Comparison of ENCODE assay signal across 22 mouse cellular contexts in the genomic region with DNA sequence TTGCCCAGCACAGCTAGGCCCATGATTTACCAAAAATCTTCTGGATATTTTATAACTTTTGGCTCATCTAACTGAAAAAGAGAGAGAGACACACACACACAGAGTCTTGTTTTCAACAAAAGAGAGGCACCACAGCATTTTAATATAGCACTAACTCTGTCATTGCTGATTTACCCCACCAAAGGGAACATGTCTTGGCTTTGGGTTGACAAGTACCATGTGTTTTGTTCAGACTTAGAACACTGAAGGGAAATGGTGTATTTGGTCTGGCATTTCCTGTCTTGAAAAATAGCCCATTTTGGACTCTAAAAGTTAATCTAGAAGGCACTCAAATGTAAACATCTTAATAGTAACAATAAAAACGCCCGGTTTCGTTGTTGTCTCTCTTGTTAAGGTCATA.
DNase-seq lines count a peak whose midpoint lies in the region; ATAC-seq and TF ChIP-seq lines count a peak whose summit lies in the region.
"Had no signal": no experiment of that assay in that cellular context is flagged by ENCODE, and none has a peak within 500 bp of the region (broad histone marks: within the 10 kb centered on the region; RNA-seq: fewer than 3 reads in every experiment).

No protein-coding gene starts in this region.

- no peak overlapping the region for H3K4me2 ChIP-seq in heart, postnatal 0 days (ENCODE audit: low read depth, low read length)
- H3K4me2 ChIP-seq: embryonic facial prominence, embryonic 12.5 days; heart, embryonic 13.5 days; hindbrain, embryonic 12.5 days had no signal

- no peak for TF ChIP-seq CTCF in heart, postnatal 0 days (IDR thresholded peaks at IDR 0.05; ENCODE audit: low read depth)

- no peaks in the 10 kb centered on the region for H3K27me3 ChIP-seq in heart, postnatal 0 days (ENCODE audit: control insufficient read depth, insufficient read depth, low read length)
- no peaks in the 10 kb centered on the region for H3K27me3 ChIP-seq in heart, embryonic 10.5 days (ENCODE audit: insufficient read depth, poor library complexity, severe bottlenecking)
- H3K27me3 ChIP-seq: embryonic facial prominence, embryonic 12.5 days; heart, embryonic 13.5 days; hindbrain, embryonic 12.5 days had no signal

- no peaks in the 10 kb centered on the region for H3K36me3 ChIP-seq in heart, postnatal 0 days (replicated peaks; ENCODE audit: control insufficient read depth, insufficient read depth, low read length)
- H3K36me3 ChIP-seq in heart, embryonic 10.5 days: no peaks in the 10 kb centered on the region
- H3K36me3 ChIP-seq: embryonic facial prominence, embryonic 12.5 days; G1E; heart, embryonic 13.5 days; hindbrain, embryonic 12.5 days had no signal

- intact Hi-C loops in heart, postnatal 25 days (cut with DNase I): no loop called here

- no peak overlapping the region for H3K9ac ChIP-seq in heart, postnatal 0 days (replicated peaks; ENCODE audit: low read depth, low read length)
- H3K9ac ChIP-seq: embryonic facial prominence, embryonic 12.5 days; heart, embryonic 13.5 days; hindbrain, embryonic 12.5 days had no signal

- 49% methylated on average over 3 of the region's 3 CpGs for WGBS in heart, postnatal 0 days
- WGBS in heart, embryonic 10.5 days: 75% methylated on average over 3 of the region's 3 CpGs

- no peaks in the 10 kb centered on the region for H3K4me1 ChIP-seq in heart, postnatal 0 days (ENCODE audit: control insufficient read depth, insufficient read depth)
- no peaks in the 10 kb centered on the region for H3K4me1 ChIP-seq in heart, embryonic 10.5 days
- H3K4me1 ChIP-seq: embryonic facial prominence, embryonic 12.5 days; heart, embryonic 13.5 days; hindbrain, embryonic 12.5 days had no signal

- no peak for TF ChIP-seq EP300 in heart, postnatal 0 days (IDR thresholded peaks at IDR 0.05; ENCODE audit: low read depth)

- DNase-seq in heart, adult 18-20 months: peak; percentile 10 to 25
- no peak for DNase-seq in heart, postnatal 25 days (ENCODE audit: low spot score)
- DNase-seq in heart, postnatal 0 days (ENCODE audit: low spot score): peak; percentile 25
- DNase-seq in heart, embryonic 10.5 days (ENCODE audit: low spot score): no peak
- peak; percentile 7 for DNase-seq in kidney, adult 9 months
- DNase-seq in kidney, postnatal 25 days: no peak
- peak; percentile 20 for DNase-seq in kidney, postnatal 10 days
- DNase-seq in layer of hippocampus, adult 9-10 months (ENCODE audit: low spot score): no peak
- DNase-seq: adrenal gland, postnatal 10 days; B cell, adult 2 months; cerebellum, adult 11 months; cerebellum, adult 8-10 months; cerebellum, postnatal 25 days; gastrocnemius, postnatal 10 days; heart, postnatal 36 days had no signal

- 0 out of 2 replicates have a peak, but pooled peaks have one; percentile 24 for ATAC-seq in heart, postnatal 0 days (ENCODE audit: insufficient read depth, low read depth)
- ATAC-seq: CD4-positive, CD25-positive, alpha-beta regulatory T cell, adult 4 months; forebrain, embryonic 16.5 days; hindbrain, postnatal 0 days had no signal

- no peaks in the 10 kb centered on the region for H3K9me3 ChIP-seq in heart, postnatal 0 days (replicated peaks; ENCODE audit: control insufficient read depth, low read length)
- H3K9me3 ChIP-seq in heart, embryonic 10.5 days: no peaks in the 10 kb centered on the region
- H3K9me3 ChIP-seq: embryonic facial prominence, embryonic 12.5 days; G1E; heart, embryonic 13.5 days; hindbrain, embryonic 12.5 days had no signal

- H3K27ac ChIP-seq in heart, postnatal 0 days (ENCODE audit: low read depth): peak overlapping the region; percentile 40; the same call in 1 of the 2 replicates
- no peak overlapping the region for H3K27ac ChIP-seq in heart, embryonic 10.5 days
- H3K27ac ChIP-seq: embryonic facial prominence, embryonic 12.5 days; heart, embryonic 13.5 days; hindbrain, embryonic 12.5 days; hindbrain, postnatal 0 days had no signal

- no peak overlapping the region for H3K4me3 ChIP-seq in heart, postnatal 0 days (ENCODE audit: low read depth, low read length)
- no peak overlapping the region for H3K4me3 ChIP-seq in heart, embryonic 10.5 days
- H3K4me3 ChIP-seq: embryonic facial prominence, embryonic 12.5 days; heart, embryonic 13.5 days; hindbrain, embryonic 12.5 days had no signal

Comparison
In these comparisons a context has a peak if more than half of its experiments do, and no peak if none do; other contexts are left out.
1. DNase-seq: peak in heart, adult 18-20 months (2 of 2), heart, postnatal 0 days (single experiment), kidney, adult 9 months (single experiment) and kidney, postnatal 10 days (single experiment); none in heart, postnatal 25 days (single experiment), heart, embryonic 10.5 days (single experiment), kidney, postnatal 25 days (0 of 2) and layer of hippocampus, adult 9-10 months (single experiment).